Mouse (Mus musculus): ENCODE measurements around the gene Mrps23. TPM values are rescaled to one million over a fixed set of nuclear protein-coding genes. Genes with fewer than 3 reads are reported as not detected.
A peak's percentile ranks its signal among the peaks of the same experiment; 100 is the strongest.

Gene Mrps23
- total and polyA plus RNA-seq, 2 experiments from 2014 or later, result 156 to 240 TPM

- TF ChIP-seq EP300 (IDR thresholded peaks at IDR 0.05; ENCODE audit: low read depth) (peak; percentile 91; the same call in 1 of the 2 replicates), CTCF (IDR thresholded peaks at IDR 0.05; ENCODE audit: low read depth) (no peak)
- ATAC-seq (ENCODE audit: insufficient read depth, low read depth) (peak; percentile 55), DNase-seq (ENCODE audit: low spot score) (peak; percentile 79)
- H3K36me3 ChIP-seq (replicated peaks; ENCODE audit: control insufficient read depth, insufficient read depth, low read length), result no peaks in the 10 kb centered on the region
- no peak overlapping the region for H3K4me2 ChIP-seq (ENCODE audit: low read depth, low read length)
- no peak overlapping the region for H3K4me3 ChIP-seq (ENCODE audit: low read depth, low read length)
- H3K27ac ChIP-seq (ENCODE audit: low read depth), result peak overlapping the region; percentile 99
- WGBS, result 26% methylated on average over 5 of the region's 5 CpGs
- peaks cover 63% of the 10 kb centered on the region for H3K4me1 ChIP-seq (ENCODE audit: control insufficient read depth, insufficient read depth)
- 0 out of 2 replicates have a peak overlapping the region, but pooled peaks have one; percentile 26 for H3K9ac ChIP-seq (replicated peaks; ENCODE audit: low read depth, low read length)
- H3K9me3 ChIP-seq (replicated peaks; ENCODE audit: control insufficient read depth, low read length), result no peaks in the 10 kb centered on the region
- H3K27me3 ChIP-seq (ENCODE audit: control insufficient read depth, insufficient read depth, low read length), result no peaks in the 10 kb centered on the region
These were observed 45.3 kb upstream of the Mrps23 start for GRCm38 (mm10) chr11:88158842-88159246.

GRCm38 (mm10) chr11:88159389-88159788 lies 44.8 kb upstream of the Mrps23 start:
- H3K27me3 ChIP-seq (ENCODE audit: control insufficient read depth, insufficient read depth, low read length), result no peaks in the 10 kb centered on the region
- H3K36me3 ChIP-seq (replicated peaks; ENCODE audit: control insufficient read depth, insufficient read depth, low read length), result no peaks in the 10 kb centered on the region
- no peak overlapping the region for H3K4me3 ChIP-seq (ENCODE audit: low read depth, low read length)
- peaks cover 60% of the 10 kb centered on the region for H3K4me1 ChIP-seq (ENCODE audit: control insufficient read depth, insufficient read depth)
- DNase-seq (ENCODE audit: low spot score) (no peak), ATAC-seq (ENCODE audit: insufficient read depth, low read depth) (no peak)
- WGBS, result 47% methylated on average over 11 of the region's 11 CpGs
- H3K4me2 ChIP-seq (ENCODE audit: low read depth, low read length), result peak overlapping the region; percentile 18; the same call in 1 of the 2 replicates
- H3K9ac ChIP-seq (replicated peaks; ENCODE audit: low read depth, low read length), result peak overlapping the region; percentile 26; the same call in 1 of the 2 replicates
- H3K9me3 ChIP-seq (replicated peaks; ENCODE audit: control insufficient read depth, low read length), result no peaks in the 10 kb centered on the region
- H3K27ac ChIP-seq (ENCODE audit: low read depth), result peak overlapping the region; percentile 99
- TF ChIP-seq CTCF (IDR thresholded peaks at IDR 0.05; ENCODE audit: low read depth) (peak; percentile 3; the same call in 1 of the 2 replicates), EP300 (IDR thresholded peaks at IDR 0.05; ENCODE audit: low read depth) (no peak)

GRCm38 (mm10) chr11:88160316-88160715 lies 43.9 kb upstream of the Mrps23 start:
- peaks cover 57% of the 10 kb centered on the region for H3K4me1 ChIP-seq (ENCODE audit: control insufficient read depth, insufficient read depth)
- no peak for ATAC-seq (ENCODE audit: insufficient read depth, low read depth)
- no peaks in the 10 kb centered on the region for H3K36me3 ChIP-seq (replicated peaks; ENCODE audit: control insufficient read depth, insufficient read depth, low read length)
- no peak overlapping the region for H3K9ac ChIP-seq (replicated peaks; ENCODE audit: low read depth, low read length)
- no peak overlapping the region for H3K4me2 ChIP-seq (ENCODE audit: low read depth, low read length)
- 75% methylated on average over 5 of the region's 5 CpGs for WGBS
- no peaks in the 10 kb centered on the region for H3K27me3 ChIP-seq (ENCODE audit: control insufficient read depth, insufficient read depth, low read length)
- H3K27ac ChIP-seq (ENCODE audit: low read depth), result peak overlapping the region; percentile 99
- no peak overlapping the region for H3K4me3 ChIP-seq (ENCODE audit: low read depth, low read length)
- no peak for DNase-seq (ENCODE audit: low spot score)
- H3K9me3 ChIP-seq (replicated peaks; ENCODE audit: control insufficient read depth, low read length), result no peaks in the 10 kb centered on the region
- TF ChIP-seq CTCF (IDR thresholded peaks at IDR 0.05; ENCODE audit: low read depth) (no peak), EP300 (IDR thresholded peaks at IDR 0.05; ENCODE audit: low read depth) (no peak)

- H3K4me3 ChIP-seq (ENCODE audit: low read depth, low read length), result peak overlapping the region; percentile 43
- H3K9me3 ChIP-seq (replicated peaks; ENCODE audit: control insufficient read depth, low read length), result no peaks in the 10 kb centered on the region
- H3K9ac ChIP-seq (replicated peaks; ENCODE audit: low read depth, low read length), result peak overlapping the region; percentile 64
- peak; percentile 87 for DNase-seq (ENCODE audit: low spot score)
- no peaks in the 10 kb centered on the region for H3K27me3 ChIP-seq (ENCODE audit: control insufficient read depth, insufficient read depth, low read length)
- 1% methylated on average over 18 of the region's 33 CpGs for WGBS
- H3K4me2 ChIP-seq (ENCODE audit: low read depth, low read length), result peak overlapping the region; percentile 73
- TF ChIP-seq EP300 (IDR thresholded peaks at IDR 0.05; ENCODE audit: low read depth) (no peak), CTCF (IDR thresholded peaks at IDR 0.05; ENCODE audit: low read depth) (no peak)
- H3K36me3 ChIP-seq (replicated peaks; ENCODE audit: control insufficient read depth, insufficient read depth, low read length), result no peaks in the 10 kb centered on the region
- H3K27ac ChIP-seq (ENCODE audit: low read depth), result peak overlapping the region; percentile 99
- peak; percentile 53 for ATAC-seq (ENCODE audit: insufficient read depth, low read depth)
- H3K4me1 ChIP-seq (ENCODE audit: control insufficient read depth, insufficient read depth), result peaks cover 56% of the 10 kb centered on the region
These were observed 43.1 kb upstream of the Mrps23 start for GRCm38 (mm10) chr11:88161051-88161581.

GRCm38 (mm10) chr11:88161651-88162362 lies 42.4 kb upstream of the Mrps23 start:
- peak overlapping the region; percentile 22; the same call in 1 of the 2 replicates for H3K9ac ChIP-seq (replicated peaks; ENCODE audit: low read depth, low read length)
- peak overlapping the region; percentile 73 for H3K4me2 ChIP-seq (ENCODE audit: low read depth, low read length)
- no peaks in the 10 kb centered on the region for H3K36me3 ChIP-seq (replicated peaks; ENCODE audit: control insufficient read depth, insufficient read depth, low read length)
- peak; percentile 61 for ATAC-seq (ENCODE audit: insufficient read depth, low read depth)
- no peaks in the 10 kb centered on the region for H3K27me3 ChIP-seq (ENCODE audit: control insufficient read depth, insufficient read depth, low read length)
- peak overlapping the region; percentile 43 for H3K4me3 ChIP-seq (ENCODE audit: low read depth, low read length)
- H3K27ac ChIP-seq (ENCODE audit: low read depth), result peak overlapping the region; percentile 99
- DNase-seq (ENCODE audit: low spot score), result peak; percentile 94
- H3K9me3 ChIP-seq (replicated peaks; ENCODE audit: control insufficient read depth, low read length), result no peaks in the 10 kb centered on the region
- peaks cover 57% of the 10 kb centered on the region for H3K4me1 ChIP-seq (ENCODE audit: control insufficient read depth, insufficient read depth)
- under 1% methylated on average over 14 of the region's 15 CpGs for whole genome bisulfite sequencing
- peak; percentile 48; the same call in 1 of the 2 replicates for TF ChIP-seq EP300 (IDR thresholded peaks at IDR 0.05; ENCODE audit: low read depth)
- peak; percentile 94 for TF ChIP-seq CTCF (IDR thresholded peaks at IDR 0.05; ENCODE audit: low read depth)

Data from heart, postnatal 0 days (tissue).